Mouse (Mus musculus) kidney, embryonic 15.5 days (tissue): Measurements from ENCODE around the gene Fry. TPM values are rescaled to one million over a fixed set of nuclear protein-coding genes. Genes with fewer than 3 reads are reported as not detected.

Source experiments
- ATAC-seq: fragments of 200-750 bp; cut with Nextera tagmentation; replicated peaks from 2 replicates; pipeline ENCODE4 v1.8.0; 2017; ENCODE audit warnings: moderate TSS enrichment; ENCODE audit not compliant: low FRiP score
- H3K27ac ChIP-seq: fragments of 300-500 bp; sonication (generic); 2 replicates; pipeline ENCODE4 v1.5.1; 2015; ENCODE audit warnings: mild to moderate bottlenecking, inconsistent platforms
- H3K27me3 ChIP-seq: fragments of 300-500 bp; sonication (generic); 2 replicates; pipeline ENCODE4 v1.6.1; 2015; ENCODE audit warnings: inconsistent platforms
- H3K36me3 ChIP-seq: fragments of 300-500 bp; sonication (generic); 2 replicates; pipeline ENCODE4 v1.6.1; 2015; ENCODE audit warnings: inconsistent platforms
- H3K4me1 ChIP-seq: fragments of 300-500 bp; sonication (generic); 2 replicates; pipeline ENCODE4 v1.6.1; 2015; ENCODE audit warnings: inconsistent platforms
- H3K4me2 ChIP-seq: fragments of 300-500 bp; sonication (generic); 2 replicates; pipeline ENCODE4 v1.6.1; 2015; ENCODE audit warnings: moderate library complexity, mild to moderate bottlenecking, inconsistent platforms
- H3K4me3 ChIP-seq: fragments of 300-500 bp; sonication (generic); replicated peaks from 2 replicates; pipeline ENCODE4 v1.5.1; 2015; ENCODE audit warnings: mild to moderate bottlenecking, inconsistent platforms
- H3K9ac ChIP-seq: fragments of 300-500 bp; sonication (generic); 2 replicates; pipeline ENCODE4 v1.6.1; 2015; ENCODE audit warnings: mild to moderate bottlenecking, inconsistent platforms
- H3K9me3 ChIP-seq: fragments of 300-500 bp; sonication (generic); replicated peaks from 2 replicates; pipeline ENCODE4 v1.6.1; 2016; ENCODE audit warnings: inconsistent platforms
- WGBS: fragments of 180-500 bp; shearing (Covaris S2); methylation state at CpG from one replicate; pipeline ENCODE4 v1.1.7; 2015; ENCODE audit warnings: mixed read lengths; 5-methylcytosine and 5-hydroxymethylcytosine counted together
- polyA plus RNA-seq: library from polyadenylated mRNA; unstranded; fragments of >200 nt; fragmentation: Nextera tagmentation; extraction: Ambion mirVana; gene quantifications from 2 replicates; pipeline ENCODE4 v1.2.1, GENCODE M21; 2015

The Fry gene
- polyA plus RNA-seq, 1 experiment from 2014 or later: 8.3 TPM

GRCm38 (mm10) chr5:150177757-150178156, 59.3 kb downstream of the Fry start:
- Histone ChIP-seq H3K9me3 (0 out of 2 replicates have a peak, but pooled peaks cover 4% of the 10 kb centered on the region), H3K4me2 (no peak overlapping the region), H3K4me3 (no peak overlapping the region), H3K36me3 (no peaks in the 10 kb centered on the region), H3K27ac (no peak overlapping the region), H3K9ac (no peak overlapping the region), H3K4me1 (peaks cover 14% of the 10 kb centered on the region; the same call in 1 of the 2 replicates), H3K27me3 (no peaks in the 10 kb centered on the region)
- WGBS: 92% methylated on average over 1 of the region's 1 CpGs
- no peak for ATAC-seq

DNA sequence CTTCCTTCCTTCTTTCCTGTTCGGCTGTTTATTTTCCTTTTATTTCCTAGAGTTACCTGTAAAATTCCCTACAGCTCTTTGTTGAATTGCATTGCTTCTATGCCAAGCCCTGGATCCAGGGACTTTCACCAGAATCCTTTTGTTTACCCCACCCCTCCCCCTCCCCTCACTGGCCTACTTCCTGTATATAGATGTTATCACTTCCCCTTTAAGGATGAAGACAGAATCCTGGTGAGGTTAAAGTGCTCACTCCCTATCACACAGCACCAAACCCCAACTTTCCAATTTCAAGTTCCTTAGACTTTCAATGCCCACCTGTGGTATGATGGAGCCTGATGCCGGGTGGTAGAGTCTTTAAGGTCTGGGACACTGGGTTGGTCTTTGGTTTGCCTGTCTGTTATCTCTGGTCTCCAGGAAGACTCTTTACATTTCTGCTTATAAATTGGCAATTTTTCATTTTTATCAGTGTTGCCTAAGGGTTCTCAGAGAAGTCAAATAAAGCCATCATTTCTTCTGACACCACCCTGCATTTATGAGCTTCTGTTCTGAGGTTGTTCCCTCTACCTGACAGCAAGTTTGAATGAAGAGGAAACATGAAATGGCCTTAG, 59.9 kb downstream of the Fry start:
- no peak for ATAC-seq
- H3K27me3 ChIP-seq: no peaks in the 10 kb centered on the region
- H3K4me1 ChIP-seq: peaks cover 14% of the 10 kb centered on the region; the same call in 1 of the 2 replicates
- 0 out of 2 replicates have a peak, but pooled peaks cover 4% of the 10 kb centered on the region for H3K9me3 ChIP-seq
- no peak overlapping the region for H3K27ac ChIP-seq
- no peaks in the 10 kb centered on the region for H3K36me3 ChIP-seq
- no peak overlapping the region for H3K4me3 ChIP-seq
- H3K9ac ChIP-seq: no peak overlapping the region
- WGBS: 76% methylated on average over 1 of the region's 2 CpGs
- H3K4me2 ChIP-seq: no peak overlapping the region

DNA sequence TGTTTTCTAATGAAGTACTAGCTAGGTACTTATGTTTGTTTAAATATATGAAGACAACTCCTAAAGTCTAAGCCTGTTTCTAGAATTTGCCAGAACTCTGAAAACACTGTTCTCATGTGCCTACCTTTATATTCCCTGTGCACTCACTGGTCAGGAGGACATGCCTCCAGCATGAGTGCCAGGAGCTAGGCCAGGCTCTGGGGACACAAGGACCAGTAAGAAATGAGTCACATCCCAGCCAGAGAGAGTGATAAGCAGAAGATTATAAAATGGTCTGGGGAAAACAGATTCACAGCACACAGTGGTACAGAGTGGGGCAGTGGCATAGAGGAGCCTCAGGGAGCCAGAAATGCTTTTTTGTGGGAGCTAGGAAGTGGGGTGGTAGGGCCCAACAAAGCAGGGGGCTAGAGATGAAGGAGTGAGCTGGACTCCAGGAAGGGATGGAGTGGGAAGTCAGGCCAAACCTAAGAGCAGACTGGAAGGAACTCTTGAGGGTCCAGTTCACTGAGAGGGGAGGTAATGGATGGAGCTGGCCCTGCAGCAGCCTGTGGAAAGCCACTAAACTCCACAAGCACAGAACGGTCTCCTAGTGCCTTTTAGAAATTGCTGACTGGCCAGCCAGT, 62.7 kb downstream of the Fry start:
- Histone ChIP-seq H3K9me3 (no peaks in the 10 kb centered on the region), H3K4me1 (peaks cover 14% of the 10 kb centered on the region; the same call in 1 of the 2 replicates), H3K9ac (no peak overlapping the region), H3K36me3 (no peaks in the 10 kb centered on the region), H3K27me3 (no peaks in the 10 kb centered on the region), H3K4me3 (no peak overlapping the region), H3K27ac (no peak overlapping the region), H3K4me2 (no peak overlapping the region)
- 86% methylated on average over 1 of the region's 1 CpGs for WGBS
- ATAC-seq: no peak

- Histone ChIP-seq H3K9ac (no peak overlapping the region), H3K4me2 (no peak overlapping the region), H3K4me1 (0 out of 2 replicates have a peak, but pooled peaks cover 2% of the 10 kb centered on the region), H3K27me3 (no peaks in the 10 kb centered on the region), H3K4me3 (no peak overlapping the region), H3K9me3 (no peaks in the 10 kb centered on the region), H3K36me3 (no peaks in the 10 kb centered on the region), H3K27ac (no peak overlapping the region)
- no peak for ATAC-seq
- WGBS: 92% methylated on average over 3 of the region's 3 CpGs
These were observed 66.5 kb downstream of the Fry start for GRCm38 (mm10) chr5:150184959-150185358.

- Histone ChIP-seq H3K36me3 (no peaks in the 10 kb centered on the region), H3K9me3 (no peaks in the 10 kb centered on the region), H3K9ac (no peak overlapping the region), H3K4me3 (no peak overlapping the region), H3K4me1 (no peaks in the 10 kb centered on the region), H3K4me2 (no peak overlapping the region), H3K27me3 (no peaks in the 10 kb centered on the region), H3K27ac (no peak overlapping the region)
- no peak for ATAC-seq
- WGBS: 82% methylated on average over 4 of the region's 4 CpGs
These were observed 67.7 kb downstream of the Fry start for GRCm38 (mm10) chr5:150186121-150186520.

DNA sequence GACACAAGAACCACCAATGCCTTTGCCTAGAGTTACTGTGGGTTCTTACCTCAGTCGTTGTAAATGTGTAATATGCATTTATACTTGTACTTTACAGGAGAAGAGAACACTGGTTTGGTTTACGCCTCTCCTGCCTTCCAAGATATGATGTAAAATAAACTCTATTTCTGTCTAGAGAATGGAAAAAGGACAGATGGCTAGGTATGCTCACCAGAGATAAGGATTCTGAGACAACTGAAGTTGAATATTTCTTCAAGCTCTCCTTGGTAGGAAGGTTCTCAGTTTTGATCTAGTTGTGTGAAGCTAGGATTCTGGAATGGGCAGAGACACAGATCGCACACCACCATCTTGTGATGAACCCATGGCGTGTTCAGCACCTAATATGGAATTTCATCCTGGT, 68.2 kb downstream of the Fry start:
- no peak for ATAC-seq
- Histone ChIP-seq H3K4me3 (no peak overlapping the region), H3K9ac (no peak overlapping the region), H3K27me3 (no peaks in the 10 kb centered on the region), H3K4me1 (no peaks in the 10 kb centered on the region), H3K9me3 (no peaks in the 10 kb centered on the region), H3K4me2 (no peak overlapping the region), H3K27ac (no peak overlapping the region), H3K36me3 (no peaks in the 10 kb centered on the region)
- WGBS: 95% methylated on average over 4 of the region's 4 CpGs

- H3K9me3 ChIP-seq: no peaks in the 10 kb centered on the region
- no peak overlapping the region for H3K27ac ChIP-seq
These were observed 69.6 kb downstream of the Fry start for GRCm38 (mm10) chr5:150188031-150188430.

DNA sequence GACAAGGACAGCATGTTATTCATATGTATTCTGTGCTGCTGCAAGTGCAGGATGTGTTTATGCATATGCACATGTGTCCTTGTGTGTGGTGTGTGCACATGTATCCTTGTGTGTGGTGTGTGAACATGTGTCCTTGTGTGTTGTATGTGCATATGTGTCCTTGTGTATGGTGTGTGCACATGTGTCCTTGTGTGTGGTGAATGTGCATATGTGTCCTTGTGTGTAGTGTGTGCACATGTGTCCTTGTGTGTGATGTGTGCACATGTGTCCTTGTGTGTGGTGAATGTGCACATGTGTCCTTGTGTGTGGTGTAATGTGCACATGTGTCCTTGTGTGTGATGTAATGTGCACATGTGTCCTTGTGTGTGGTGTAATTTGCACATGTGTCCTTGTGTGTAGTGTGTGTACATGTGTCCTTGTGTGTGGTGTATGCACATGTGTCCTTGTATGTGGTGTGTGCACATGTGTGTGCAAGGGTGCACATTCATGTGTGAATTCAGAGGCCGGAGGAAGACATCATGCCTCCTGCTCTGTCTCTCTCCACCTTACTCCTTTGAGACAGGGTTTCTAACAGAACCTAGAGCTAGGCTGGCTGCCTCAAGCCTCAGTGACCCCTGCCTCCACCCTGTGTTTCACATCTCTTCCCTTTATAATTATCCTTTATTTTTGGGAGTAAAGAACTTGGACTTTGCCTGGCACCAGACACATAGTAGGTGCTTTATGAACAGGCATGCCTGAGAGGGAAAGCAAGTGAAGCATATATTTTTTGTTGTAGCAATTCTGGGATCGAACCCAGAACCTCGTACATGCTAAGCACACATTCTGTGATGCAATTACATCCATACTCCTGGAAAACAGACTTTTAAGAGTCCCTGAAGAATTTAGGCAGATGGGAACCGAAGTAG, 72.3 kb downstream of the Fry start:
- no peak overlapping the region for H3K27ac ChIP-seq
- 0 out of 2 replicates have a peak, but pooled peaks cover 3% of the 10 kb centered on the region for H3K27me3 ChIP-seq
- H3K9me3 ChIP-seq: no peaks in the 10 kb centered on the region
- no peak overlapping the region for H3K9ac ChIP-seq
- H3K36me3 ChIP-seq: no peaks in the 10 kb centered on the region
- peaks cover 5% of the 10 kb centered on the region; the same call in 1 of the 2 replicates for H3K4me1 ChIP-seq
- WGBS: 92% methylated on average over 4 of the region's 4 CpGs
- ATAC-seq: no peak
- no peak overlapping the region for H3K4me2 ChIP-seq
- H3K4me3 ChIP-seq: no peak overlapping the region

More at GRCm38 (mm10) chr5:150188031-150188430, 69.6 kb downstream of the Fry start:
- no peak for ATAC-seq
- 77% methylated on average over 4 of the region's 4 CpGs for WGBS
- Histone ChIP-seq H3K9ac (no peak overlapping the region), H3K27me3 (no peaks in the 10 kb centered on the region), H3K4me3 (no peak overlapping the region), H3K4me1 (no peaks in the 10 kb centered on the region), H3K4me2 (no peak overlapping the region), H3K36me3 (no peaks in the 10 kb centered on the region)

GRCm38 (mm10) chr5:150195514-150196210, 77.2 kb downstream of the Fry start:
- Histone ChIP-seq H3K4me1 (peaks cover 18% of the 10 kb centered on the region), H3K4me3 (peak overlapping the region; percentile 51), H3K9ac (peak overlapping the region; percentile 41; the same call in 1 of the 2 replicates), H3K9me3 (no peaks in the 10 kb centered on the region), H3K4me2 (peak overlapping the region; percentile 74), H3K27me3 (0 out of 2 replicates have a peak, but pooled peaks cover 3% of the 10 kb centered on the region), H3K27ac (peak overlapping the region; percentile 85), H3K36me3 (no peaks in the 10 kb centered on the region)
- WGBS: 4% methylated on average over 22 of the region's 22 CpGs
- ATAC-seq: peak; percentile 90

- peak overlapping the region; percentile 41; the same call in 1 of the 2 replicates for H3K9ac ChIP-seq
- H3K4me3 ChIP-seq: peak overlapping the region; percentile 51
- peak; percentile 87 for ATAC-seq
- H3K9me3 ChIP-seq: no peaks in the 10 kb centered on the region
- H3K27me3 ChIP-seq: 0 out of 2 replicates have a peak, but pooled peaks cover 3% of the 10 kb centered on the region
- peak overlapping the region; percentile 74 for H3K4me2 ChIP-seq
- under 1% methylated on average over 6 of the region's 6 CpGs for WGBS
- H3K36me3 ChIP-seq: no peaks in the 10 kb centered on the region
- H3K4me1 ChIP-seq: peaks cover 18% of the 10 kb centered on the region
- peak overlapping the region; percentile 85 for H3K27ac ChIP-seq
These were observed 77.8 kb downstream of the Fry start for GRCm38 (mm10) chr5:150196211-150196585.

- Histone ChIP-seq H3K27ac (peak overlapping the region; percentile 85), H3K27me3 (0 out of 2 replicates have a peak, but pooled peaks cover 3% of the 10 kb centered on the region), H3K9me3 (no peaks in the 10 kb centered on the region), H3K4me1 (peaks cover 18% of the 10 kb centered on the region), H3K4me3 (peak overlapping the region; percentile 51), H3K9ac (no peak overlapping the region), H3K4me2 (peak overlapping the region; percentile 74), H3K36me3 (no peaks in the 10 kb centered on the region)
- 17% methylated on average over 6 of the region's 6 CpGs for WGBS
- no peak; the same call in 1 of the 2 replicates for ATAC-seq
These were observed 78.5 kb downstream of the Fry start for GRCm38 (mm10) chr5:150196881-150197311.
